Mouse (Mus musculus) stomach, embryonic 15.5 days (tissue): Measurements from ENCODE around the gene Amigo1. TPM values are rescaled to one million over a fixed set of nuclear protein-coding genes. Genes with fewer than 3 reads are reported as not detected.

Experiments used
- ATAC-seq: fragments of 200-750 bp; cut with Nextera tagmentation; 2 replicates; pipeline ENCODE4 v1.8.0; 2017; ENCODE audit warnings: low read depth, moderate number of reproducible peaks, moderate TSS enrichment; ENCODE audit not compliant: insufficient read depth, low FRiP score
- H3K27ac ChIP-seq: fragments of 300-500 bp; sonication (generic); 2 replicates; pipeline ENCODE4 v1.5.1; 2015; ENCODE audit warnings: mild to moderate bottlenecking, inconsistent platforms
- H3K27me3 ChIP-seq: fragments of 300-500 bp; sonication (generic); replicated peaks from 2 replicates; pipeline ENCODE4 v1.6.1; 2015; ENCODE audit warnings: inconsistent platforms
- H3K36me3 ChIP-seq: fragments of 300-500 bp; sonication (generic); 2 replicates; pipeline ENCODE4 v1.6.1; 2015; ENCODE audit warnings: inconsistent platforms
- H3K4me1 ChIP-seq: fragments of 300-500 bp; sonication (generic); 2 replicates; pipeline ENCODE4 v1.6.1; 2015; ENCODE audit warnings: inconsistent platforms
- H3K4me2 ChIP-seq: fragments of 300-500 bp; sonication (generic); 2 replicates; pipeline ENCODE4 v1.6.1; 2015; ENCODE audit warnings: mild to moderate bottlenecking, inconsistent platforms
- H3K4me3 ChIP-seq: fragments of 300-500 bp; sonication (generic); replicated peaks from 2 replicates; pipeline ENCODE4 v1.5.1; 2015; ENCODE audit warnings: inconsistent platforms
- H3K9ac ChIP-seq: fragments of 300-500 bp; sonication (generic); 2 replicates; pipeline ENCODE4 v1.6.1; 2015; ENCODE audit warnings: inconsistent platforms
- H3K9me3 ChIP-seq: fragments of 300-500 bp; sonication (generic); 2 replicates; pipeline ENCODE4 v1.6.1; 2016; ENCODE audit warnings: inconsistent platforms
- WGBS: fragments of 180-500 bp; shearing (Covaris S2); methylation state at CpG from one replicate; pipeline ENCODE4 v1.1.7; 2015; 5-methylcytosine and 5-hydroxymethylcytosine counted together
- polyA plus RNA-seq: library from polyadenylated mRNA; unstranded; fragments of >200 nt; fragmentation: Nextera tagmentation; extraction: Ambion mirVana; gene quantifications from 2 replicates; pipeline ENCODE4 v1.2.1, GENCODE M21; 2015

The Amigo1 gene
- polyA plus RNA-seq, 1 experiment from 2014 or later, result 3.8 TPM

- H3K36me3 ChIP-seq, result peaks cover 12% of the 10 kb centered on the region; the same call in 1 of the 2 replicates
- no peaks in the 10 kb centered on the region for H3K27me3 ChIP-seq
- peaks cover 30% of the 10 kb centered on the region; the same call in 1 of the 2 replicates for H3K4me1 ChIP-seq
- no peaks in the 10 kb centered on the region for H3K9me3 ChIP-seq
- H3K4me3 ChIP-seq, result no peak overlapping the region
- 80% methylated on average over 11 of the region's 11 CpGs for WGBS
- ATAC-seq, result no peak
- no peak overlapping the region for H3K4me2 ChIP-seq
- H3K9ac ChIP-seq, result no peak overlapping the region
- H3K27ac ChIP-seq, result no peak overlapping the region
These were observed 17.6 kb downstream of the Amigo1 start for GRCm38 (mm10) chr3:108203621-108204325.

GRCm38 (mm10) chr3:108204470-108204869 lies 18.3 kb downstream of the Amigo1 start:
- H3K9ac ChIP-seq, result no peak overlapping the region
- no peaks in the 10 kb centered on the region for H3K9me3 ChIP-seq
- no peaks in the 10 kb centered on the region for H3K27me3 ChIP-seq
- peaks cover 12% of the 10 kb centered on the region; the same call in 1 of the 2 replicates for H3K36me3 ChIP-seq
- ATAC-seq, result no peak
- no peak overlapping the region for H3K27ac ChIP-seq
- H3K4me2 ChIP-seq, result no peak overlapping the region
- peaks cover 37% of the 10 kb centered on the region for H3K4me1 ChIP-seq
- WGBS, result 78% methylated on average over 11 of the region's 11 CpGs
- no peak overlapping the region for H3K4me3 ChIP-seq

- H3K36me3 ChIP-seq, result peaks cover 12% of the 10 kb centered on the region; the same call in 1 of the 2 replicates
- no peak overlapping the region for H3K4me3 ChIP-seq
- WGBS, result 83% methylated on average over 8 of the region's 8 CpGs
- no peak overlapping the region for H3K9ac ChIP-seq
- H3K27me3 ChIP-seq, result no peaks in the 10 kb centered on the region
- no peaks in the 10 kb centered on the region for H3K9me3 ChIP-seq
- peaks cover 35% of the 10 kb centered on the region for H3K4me1 ChIP-seq
- no peak for ATAC-seq
- no peak overlapping the region for H3K27ac ChIP-seq
- no peak overlapping the region for H3K4me2 ChIP-seq
These were observed 19.5 kb downstream of the Amigo1 start for GRCm38 (mm10) chr3:108205601-108206000.

GRCm38 (mm10) chr3:108206731-108207375 lies 20.7 kb downstream of the Amigo1 start:
- H3K4me3 ChIP-seq, result no peak overlapping the region
- no peaks in the 10 kb centered on the region for H3K27me3 ChIP-seq
- H3K4me1 ChIP-seq, result peaks cover 27% of the 10 kb centered on the region
- whole genome bisulfite sequencing, result 72% methylated on average over 15 of the region's 15 CpGs
- no peaks in the 10 kb centered on the region for H3K9me3 ChIP-seq
- H3K27ac ChIP-seq, result peak overlapping the region; percentile 59; the same call in 1 of the 2 replicates
- ATAC-seq, result no peak
- peak overlapping the region; percentile 16; the same call in 1 of the 2 replicates for H3K4me2 ChIP-seq
- H3K36me3 ChIP-seq, result peaks cover 12% of the 10 kb centered on the region; the same call in 1 of the 2 replicates
- no peak overlapping the region for H3K9ac ChIP-seq

- no peak for ATAC-seq
- Histone ChIP-seq H3K4me3 (peak overlapping the region; percentile 66), H3K36me3 (peaks cover 12% of the 10 kb centered on the region; the same call in 1 of the 2 replicates), H3K27ac (no peak overlapping the region), H3K9me3 (no peaks in the 10 kb centered on the region), H3K9ac (peak overlapping the region; percentile 71; the same call in 1 of the 2 replicates), H3K27me3 (no peaks in the 10 kb centered on the region), H3K4me2 (peak overlapping the region; percentile 79), H3K4me1 (peaks cover 26% of the 10 kb centered on the region)
- WGBS, result 66% methylated on average over 3 of the region's 3 CpGs
These were observed 22.9 kb downstream of the Amigo1 start for GRCm38 (mm10) chr3:108209001-108209400.

- peak overlapping the region; percentile 71; the same call in 1 of the 2 replicates for H3K9ac ChIP-seq
- H3K4me2 ChIP-seq, result peak overlapping the region; percentile 79
- 5% methylated on average over 8 of the region's 8 CpGs for WGBS
- no peak for ATAC-seq
- no peaks in the 10 kb centered on the region for H3K27me3 ChIP-seq
- peak overlapping the region; percentile 66 for H3K4me3 ChIP-seq
- peaks cover 12% of the 10 kb centered on the region; the same call in 1 of the 2 replicates for H3K36me3 ChIP-seq
- H3K9me3 ChIP-seq, result no peaks in the 10 kb centered on the region
- peaks cover 26% of the 10 kb centered on the region for H3K4me1 ChIP-seq
- H3K27ac ChIP-seq, result no peak overlapping the region
These were observed 23.4 kb downstream of the Amigo1 start for GRCm38 (mm10) chr3:108209536-108209935.

GRCm38 (mm10) chr3:108209946-108210770 lies 24.0 kb downstream of the Amigo1 start:
- WGBS, result under 1% methylated on average over 66 of the region's 72 CpGs
- Histone ChIP-seq H3K36me3 (peaks cover 7% of the 10 kb centered on the region; the same call in 1 of the 2 replicates), H3K4me1 (peaks cover 26% of the 10 kb centered on the region), H3K27me3 (no peaks in the 10 kb centered on the region), H3K9ac (peak overlapping the region; percentile 71), H3K4me3 (peak overlapping the region; percentile 66), H3K27ac (peak overlapping the region; percentile 93), H3K9me3 (no peaks in the 10 kb centered on the region), H3K4me2 (peak overlapping the region; percentile 96)
- peak; percentile 90 for ATAC-seq

- no peaks in the 10 kb centered on the region for H3K9me3 ChIP-seq
- H3K4me1 ChIP-seq, result peaks cover 26% of the 10 kb centered on the region
- peak within 1 kb of the TSS; percentile 93 for H3K27ac ChIP-seq
- H3K36me3 ChIP-seq, result peaks cover 2% of the 10 kb centered on the region; the same call in 1 of the 2 replicates
- peak; percentile 67 for ATAC-seq
- no peaks in the 10 kb centered on the region for H3K27me3 ChIP-seq
- peak within 1 kb of the TSS; percentile 71 for H3K9ac ChIP-seq
- peak within 1 kb of the TSS; percentile 96 for H3K4me2 ChIP-seq
- WGBS, result under 1% methylated on average over 14 of the region's 14 CpGs
- peak within 1 kb of the TSS; percentile 66 for H3K4me3 ChIP-seq
These were observed 24.6 kb downstream of the Amigo1 start, which contains the start of gene Atxn7l2 for GRCm38 (mm10) chr3:108210771-108211139. Atxn7l2 (minus strand) TSS chr3:108210934.

GRCm38 (mm10) chr3:108211845-108212244 lies 25.7 kb downstream of the Amigo1 start:
- H3K9ac ChIP-seq, result no peak overlapping the region

GRCm38 (mm10) chr3:108212406-108212805 lies 26.3 kb downstream of the Amigo1 start:
- H3K9me3 ChIP-seq, result no peaks in the 10 kb centered on the region
- no peaks in the 10 kb centered on the region for H3K27me3 ChIP-seq
- no peak overlapping the region for H3K4me3 ChIP-seq
- H3K27ac ChIP-seq, result no peak overlapping the region
- H3K4me1 ChIP-seq, result peaks cover 14% of the 10 kb centered on the region
- no peaks in the 10 kb centered on the region for H3K36me3 ChIP-seq
- H3K9ac ChIP-seq, result no peak overlapping the region
- no peak overlapping the region for H3K4me2 ChIP-seq
- 76% methylated on average over 8 of the region's 8 CpGs for WGBS
- ATAC-seq, result no peak

More at GRCm38 (mm10) chr3:108211845-108212244, 25.7 kb downstream of the Amigo1 start:
- 83% methylated on average over 6 of the region's 6 CpGs for WGBS
- H3K9me3 ChIP-seq, result no peaks in the 10 kb centered on the region
- no peaks in the 10 kb centered on the region for H3K36me3 ChIP-seq
- no peak overlapping the region for H3K4me3 ChIP-seq
- no peak for ATAC-seq
- no peak overlapping the region for H3K4me2 ChIP-seq
- peaks cover 19% of the 10 kb centered on the region for H3K4me1 ChIP-seq
- H3K27ac ChIP-seq, result no peak overlapping the region
- H3K27me3 ChIP-seq, result no peaks in the 10 kb centered on the region

GRCm38 (mm10) chr3:108214734-108215133 lies 28.6 kb downstream of the Amigo1 start:
- ATAC-seq, result no peak
- Histone ChIP-seq H3K27ac (no peak overlapping the region), H3K4me3 (no peak overlapping the region), H3K36me3 (no peaks in the 10 kb centered on the region), H3K27me3 (no peaks in the 10 kb centered on the region), H3K4me2 (no peak overlapping the region), H3K4me1 (peaks cover 3% of the 10 kb centered on the region; the same call in 1 of the 2 replicates), H3K9ac (no peak overlapping the region), H3K9me3 (no peaks in the 10 kb centered on the region)
- 11% methylated on average over 5 of the region's 5 CpGs for WGBS
